In the genomic region with DNA sequence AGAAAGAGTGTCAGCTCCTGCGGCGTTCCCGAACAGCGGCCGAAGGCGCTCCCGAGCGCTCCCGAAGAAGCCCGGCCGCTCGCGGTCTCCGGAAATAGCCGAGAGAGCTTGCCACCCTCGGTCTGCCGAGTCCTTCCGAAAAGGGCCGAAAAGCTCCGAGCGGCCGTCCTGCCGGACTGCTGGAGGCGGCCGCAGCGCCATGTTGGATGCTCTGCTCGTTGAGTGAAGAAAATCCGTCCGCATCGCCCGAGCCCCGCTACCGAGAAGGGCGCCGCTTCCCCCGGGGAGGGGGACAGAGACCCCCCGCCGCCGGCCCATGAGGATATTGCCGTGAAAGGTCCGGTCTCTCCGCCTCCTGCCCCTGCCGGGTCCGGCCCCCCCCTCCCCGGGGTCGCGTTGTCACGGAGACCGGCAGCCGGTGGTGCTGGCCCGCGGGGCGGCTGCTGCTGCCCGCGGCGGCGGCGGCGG, we compare ENCODE assay signal across 8 mouse cellular contexts. TPM values are rescaled to one million over a fixed set of nuclear protein-coding genes. Genes with fewer than 3 reads are reported as not detected.
DNase-seq lines count a peak whose midpoint lies in the region; ATAC-seq lines count a peak whose summit lies in the region.

No protein-coding gene starts in this region.

- 0% methylated on average over 42 of the region's 59 CpGs for WGBS in hindbrain, embryonic 13.5 days

- peaks cover 38% of the 10 kb centered on the region for H3K4me1 ChIP-seq in hindbrain, embryonic 13.5 days (replicated peaks)

- peak overlapping the region; percentile 100 for H3K9ac ChIP-seq in hindbrain, embryonic 13.5 days

- no peaks in the 10 kb centered on the region for H3K27me3 ChIP-seq in hindbrain, embryonic 13.5 days

- peak; percentile 95 for ATAC-seq in hindbrain, embryonic 13.5 days (ENCODE audit: low FRiP score)

- DNase-seq in Muller cell, postnatal 12 days (ENCODE audit: inconsistent ontology term), result peak; percentile 95
- DNase-seq in cerebellum, postnatal 10 days, result peak; percentile 100
- DNase-seq in frontal cortex, postnatal 10 days (ENCODE audit: low spot score in 2 of 2), result peak; percentile 95 to 100
- peak; percentile 100 for DNase-seq in layer of hippocampus, postnatal 25 days (ENCODE audit: extremely low spot score in 1 of 2, low spot score in 1 of 2)
- DNase-seq in lung, postnatal 25 days (ENCODE audit: low spot score), result peak; percentile 99
- peak; percentile 99 for DNase-seq in retina, embryonic 14.5 days (ENCODE audit: low spot score)
- peak; percentile 100 for DNase-seq in thymus, postnatal 4 days

- H3K27ac ChIP-seq in hindbrain, embryonic 13.5 days, result peak overlapping the region; percentile 97

- peaks cover 6% of the 10 kb centered on the region for H3K36me3 ChIP-seq in hindbrain, embryonic 13.5 days

- no peaks in the 10 kb centered on the region for H3K9me3 ChIP-seq in hindbrain, embryonic 13.5 days

- H3K4me3 ChIP-seq in hindbrain, embryonic 13.5 days, result peak overlapping the region; percentile 98

- peak overlapping the region; percentile 93 for H3K4me2 ChIP-seq in hindbrain, embryonic 13.5 days

RNA-seq across cellular contexts. Expression of a gene that starts 0.5 kb away (rescaled TPM):
- polyA plus RNA-seq in hindbrain, embryonic 13.5 days (2015; fragmentation: Nextera tagmentation; extraction: Ambion mirVana), result 48.7 and 53.1 TPM in 2 replicates
- 100 to 1,000 TPM; 135 to 160 TPM for total RNA-seq in layer of hippocampus, postnatal 25 days (2021)

Comparison
In these comparisons a context has a peak if more than half of its experiments do, and no peak if none do; other contexts are left out.
1. Peak in every context shown above with its lines: DNase-seq, ATAC-seq, H3K4me3 ChIP-seq and H3K27ac ChIP-seq.